In genomic region chr17:73044918-73045580, GRCm38 (mm10) we compare ENCODE assay signal across 13 mouse cellular contexts.
DNase-seq lines count a peak whose midpoint lies in the region; ATAC-seq lines count a peak whose summit lies in the region.
"Had no signal": no experiment of that assay in that cellular context is flagged by ENCODE, and none has a peak within 500 bp of the region (broad histone marks: within the 10 kb centered on the region; RNA-seq: fewer than 3 reads in every experiment).

No protein-coding gene starts in this region.

- no peaks in the 10 kb centered on the region for H3K9me3 ChIP-seq in forebrain, embryonic 13.5 days (replicated peaks)
- no peaks in the 10 kb centered on the region for H3K9me3 ChIP-seq in forebrain, embryonic 10.5 days
- no peaks in the 10 kb centered on the region for H3K9me3 ChIP-seq in midbrain, embryonic 16.5 days (replicated peaks; ENCODE audit: control insufficient read depth, low read length, poor library complexity, severe bottlenecking)
- H3K9me3 ChIP-seq in midbrain, embryonic 10.5 days (replicated peaks), result no peaks in the 10 kb centered on the region
- H3K9me3 ChIP-seq: embryonic facial prominence, embryonic 15.5 days; liver, embryonic 15.5 days; midbrain, embryonic 12.5 days had no signal

- intact Hi-C loops in left cerebral cortex, postnatal 36 days (cut with DNase I), result no loop called here
- intact Hi-C loops in gastrocnemius, postnatal 14 days (cut with DNase I; ENCODE audit: low total_unique reads), result no loop called here

- 0 out of 2 replicates have a peak, but pooled peaks have one; percentile 55 for ATAC-seq in forebrain, embryonic 13.5 days
- peak; percentile 86 for ATAC-seq in midbrain, embryonic 16.5 days

- H3K4me2 ChIP-seq in forebrain, embryonic 13.5 days, result no peak overlapping the region
- no peak overlapping the region for H3K4me2 ChIP-seq in midbrain, embryonic 16.5 days (ENCODE audit: low read length)
- H3K4me2 ChIP-seq: embryonic facial prominence, embryonic 15.5 days; liver, embryonic 15.5 days; midbrain, embryonic 12.5 days had no signal

- H3K4me1 ChIP-seq in forebrain, embryonic 13.5 days, result 0 out of 2 replicates have a peak, but pooled peaks cover 3% of the 10 kb centered on the region
- H3K4me1 ChIP-seq in forebrain, embryonic 10.5 days, result no peaks in the 10 kb centered on the region
- peaks cover 8% of the 10 kb centered on the region for H3K4me1 ChIP-seq in midbrain, embryonic 16.5 days (ENCODE audit: control insufficient read depth, insufficient read depth, low read length)
- no peaks in the 10 kb centered on the region for H3K4me1 ChIP-seq in midbrain, embryonic 10.5 days
- H3K4me1 ChIP-seq: embryonic facial prominence, embryonic 15.5 days; liver, embryonic 15.5 days; midbrain, embryonic 12.5 days had no signal

- no peak overlapping the region for H3K9ac ChIP-seq in forebrain, embryonic 13.5 days
- no peak overlapping the region for H3K9ac ChIP-seq in midbrain, embryonic 16.5 days (ENCODE audit: low read depth, low read length)
- H3K9ac ChIP-seq: embryonic facial prominence, embryonic 15.5 days; liver, embryonic 15.5 days; midbrain, embryonic 12.5 days had no signal

- H3K27ac ChIP-seq in forebrain, embryonic 13.5 days, result no peak overlapping the region
- no peak overlapping the region for H3K27ac ChIP-seq in forebrain, embryonic 10.5 days
- H3K27ac ChIP-seq in midbrain, embryonic 16.5 days (ENCODE audit: low read length), result peak overlapping the region; percentile 81
- H3K27ac ChIP-seq in midbrain, embryonic 10.5 days (replicated peaks), result no peak overlapping the region
- H3K27ac ChIP-seq: embryonic facial prominence, embryonic 15.5 days; liver, embryonic 15.5 days; midbrain, embryonic 12.5 days had no signal

- no peak overlapping the region for H3K4me3 ChIP-seq in forebrain, embryonic 13.5 days
- no peak overlapping the region for H3K4me3 ChIP-seq in forebrain, embryonic 10.5 days
- no peak overlapping the region for H3K4me3 ChIP-seq in midbrain, embryonic 16.5 days (ENCODE audit: low read depth, low read length)
- no peak overlapping the region for H3K4me3 ChIP-seq in midbrain, embryonic 10.5 days
- H3K4me3 ChIP-seq: embryonic facial prominence, embryonic 15.5 days; liver, embryonic 15.5 days; midbrain, embryonic 12.5 days had no signal

- H3K27me3 ChIP-seq in forebrain, embryonic 13.5 days, result no peaks in the 10 kb centered on the region
- H3K27me3 ChIP-seq in forebrain, embryonic 10.5 days (ENCODE audit: poor library complexity, severe bottlenecking), result no peaks in the 10 kb centered on the region
- no peaks in the 10 kb centered on the region for H3K27me3 ChIP-seq in midbrain, embryonic 16.5 days (ENCODE audit: control insufficient read depth, insufficient read depth, low read depth, low read length)
- H3K27me3 ChIP-seq in midbrain, embryonic 10.5 days (ENCODE audit: low read depth, poor library complexity, severe bottlenecking), result no peaks in the 10 kb centered on the region
- H3K27me3 ChIP-seq: embryonic facial prominence, embryonic 15.5 days; liver, embryonic 15.5 days; midbrain, embryonic 12.5 days had no signal

- no peaks in the 10 kb centered on the region for H3K36me3 ChIP-seq in forebrain, embryonic 13.5 days (ENCODE audit: poor library complexity, severe bottlenecking)
- no peaks in the 10 kb centered on the region for H3K36me3 ChIP-seq in forebrain, embryonic 10.5 days (replicated peaks)
- no peaks in the 10 kb centered on the region for H3K36me3 ChIP-seq in midbrain, embryonic 16.5 days (ENCODE audit: control insufficient read depth, insufficient read depth, low read length)
- H3K36me3 ChIP-seq in midbrain, embryonic 10.5 days, result no peaks in the 10 kb centered on the region
- H3K36me3 ChIP-seq: embryonic facial prominence, embryonic 15.5 days; liver, embryonic 15.5 days; midbrain, embryonic 12.5 days had no signal

- no peak for DNase-seq in forebrain, embryonic 10.5 days (ENCODE audit: extremely low spot score, low spot score)
- no peak for DNase-seq in midbrain, embryonic 10.5 days (ENCODE audit: low spot score)
- DNase-seq in left cerebral cortex, postnatal 36 days (ENCODE audit: low spot score in 2 of 2), result peak; percentile 11 to 29
- DNase-seq in urinary bladder, adult 2 months (ENCODE audit: low spot score), result no peak
- no peak for DNase-seq in kidney, postnatal 25 days
- DNase-seq in gastrocnemius, postnatal 14 days, result no peak
- DNase-seq: cerebellum, adult 8-10 months; thymus, postnatal 36 days had no signal

- 79% methylated on average over 5 of the region's 5 CpGs for WGBS in forebrain, embryonic 13.5 days
- WGBS in forebrain, embryonic 10.5 days, result 87% methylated on average over 5 of the region's 5 CpGs
- WGBS in midbrain, embryonic 16.5 days, result 66% methylated on average over 5 of the region's 5 CpGs
- WGBS in midbrain, embryonic 10.5 days, result 84% methylated on average over 5 of the region's 5 CpGs

Comparison
In these comparisons a context has a peak if more than half of its experiments do, and no peak if none do; other contexts are left out.
1. DNase-seq: peak in left cerebral cortex, postnatal 36 days (2 of 2); none in forebrain, embryonic 10.5 days (single experiment), midbrain, embryonic 10.5 days (single experiment), urinary bladder, adult 2 months (single experiment), kidney, postnatal 25 days (0 of 2) and gastrocnemius, postnatal 14 days (single experiment).